Mouse (Mus musculus) hindbrain, embryonic 14.5 days (tissue): Measurements from ENCODE around the gene Gadd45g. TPM values are rescaled to one million over a fixed set of nuclear protein-coding genes. Genes with fewer than 3 reads are reported as not detected.
"Not testable (repeated sequence)": the region's sequence is repeated elsewhere in the genome, so short reads cannot be mapped to it uniquely, and the experiment has no call there.

Experiments used
- ATAC-seq: fragments of 200-750 bp; cut with Nextera tagmentation; 2 replicates; pipeline ENCODE4 v1.8.0; 2017; ENCODE audit warnings: moderate number of reproducible peaks, mild to moderate bottlenecking, moderate TSS enrichment, moderate library complexity; ENCODE audit not compliant: low FRiP score
- DNase-seq: peaks from one replicate; pipeline ENCODE4 v3.0.0-alpha.2; 2015; ENCODE audit warnings: low spot score
- H3K27ac ChIP-seq: fragments of 300-500 bp; sonication (generic); 2 replicates; pipeline ENCODE4 v1.5.1; 2014; ENCODE audit warnings: mild to moderate bottlenecking, moderate library complexity
- H3K27me3 ChIP-seq: fragments of 300-500 bp; sonication (generic); 2 replicates; pipeline ENCODE4 v1.6.1; 2014; ENCODE audit warnings: mild to moderate bottlenecking, low read length, mixed read lengths; ENCODE audit not compliant: control insufficient read depth, insufficient read depth
- H3K36me3 ChIP-seq: fragments of 300-500 bp; sonication (generic); replicated peaks from 2 replicates; pipeline ENCODE4 v1.6.1; 2014; ENCODE audit not compliant: control insufficient read depth, insufficient read depth
- H3K4me1 ChIP-seq: fragments of 300-500 bp; sonication (generic); replicated peaks from 2 replicates; pipeline ENCODE4 v1.6.1; 2014; ENCODE audit warnings: antibody characterized with exemption, low read length, mixed read lengths; ENCODE audit not compliant: control insufficient read depth, insufficient read depth
- H3K4me2 ChIP-seq: fragments of 300-500 bp; sonication (generic); replicated peaks from 2 replicates; pipeline ENCODE4 v1.6.1; 2014; ENCODE audit warnings: mild to moderate bottlenecking, moderate library complexity
- H3K4me3 ChIP-seq: fragments of 300-500 bp; sonication (generic); replicated peaks from 2 replicates; pipeline ENCODE4 v1.5.1; 2014; ENCODE audit warnings: mild to moderate bottlenecking, low read length
- H3K9ac ChIP-seq: fragments of 300-500 bp; sonication (generic); 2 replicates; pipeline ENCODE4 v1.6.1; 2014
- H3K9me3 ChIP-seq: fragments of 300-500 bp; sonication (generic); 2 replicates; pipeline ENCODE4 v1.6.1; 2016; ENCODE audit warnings: low read length; ENCODE audit not compliant: control insufficient read depth
- WGBS: fragments of 180-500 bp; shearing (Covaris S2); extraction: QIAGEN DNeasy Blood & Tissue Kit; methylation state at CpG from one replicate; pipeline ENCODE4 v1.1.7; 2014; 5-methylcytosine and 5-hydroxymethylcytosine counted together
- polyA plus RNA-seq: library from polyadenylated mRNA; unstranded; fragments of >200 nt; fragmentation: Nextera tagmentation; extraction: Ambion mirVana; gene quantifications from 2 replicates; pipeline ENCODE4 v1.2.1, GENCODE M21; 2014

The Gadd45g gene
- polyA plus RNA-seq, 1 experiment from 2014 or later = 43.6 TPM

DNA sequence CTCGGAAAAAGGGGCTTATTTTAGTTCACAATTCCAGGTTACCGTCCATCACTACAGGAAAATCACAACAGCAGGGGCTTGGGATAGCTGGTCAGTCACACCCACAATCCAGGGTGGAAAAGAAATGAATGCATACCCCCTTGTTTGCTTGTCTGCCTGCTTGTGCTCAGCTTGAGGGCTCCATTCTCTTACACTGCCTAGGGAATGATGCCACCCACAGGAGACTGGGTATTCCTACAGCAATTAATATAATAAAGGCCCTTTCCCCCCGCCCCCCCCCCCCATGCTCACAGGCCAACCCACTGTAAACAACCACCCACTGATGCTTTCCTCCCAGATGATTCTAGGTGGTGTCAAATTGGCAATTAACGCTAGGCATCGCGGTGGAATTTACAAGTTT is 14.0 kb upstream of the Gadd45g start:
- Histone ChIP-seq H3K9ac (no peak overlapping the region), H3K4me1 (no peaks in the 10 kb centered on the region), H3K9me3 (no peaks in the 10 kb centered on the region), H3K27ac (no peak overlapping the region), H3K36me3 (no peaks in the 10 kb centered on the region), H3K27me3 (peaks cover 5% of the 10 kb centered on the region; the same call in 1 of the 2 replicates), H3K4me3 (no peak overlapping the region), H3K4me2 (no peak overlapping the region)
- DNase-seq (no peak), ATAC-seq (no peak)
- 82% methylated on average over 6 of the region's 6 CpGs for WGBS

DNA sequence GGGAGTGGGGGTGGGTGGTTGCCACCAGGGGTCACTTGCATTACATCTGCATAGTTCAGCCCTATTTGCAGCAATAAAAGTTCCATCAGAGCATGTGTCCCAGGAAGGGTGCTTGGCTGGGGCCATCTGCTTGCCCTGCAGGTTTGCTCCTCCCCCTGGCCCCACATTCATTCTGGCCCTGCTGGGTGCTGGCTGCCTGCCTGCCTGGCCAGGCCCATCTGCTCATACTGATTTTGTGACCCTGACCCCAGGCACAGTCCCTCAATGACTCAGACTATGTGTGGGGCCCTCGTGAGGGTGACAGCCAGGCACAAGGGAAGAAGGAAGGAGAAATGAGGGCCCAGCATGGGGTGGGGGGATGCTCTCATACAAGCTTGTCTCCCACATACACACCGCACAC is 12.9 kb upstream of the Gadd45g start:
- Histone ChIP-seq H3K9ac (no peak overlapping the region), H3K27ac (no peak overlapping the region), H3K9me3 (no peaks in the 10 kb centered on the region), H3K4me1 (no peaks in the 10 kb centered on the region), H3K4me3 (no peak overlapping the region), H3K4me2 (no peak overlapping the region), H3K27me3 (peaks cover 16% of the 10 kb centered on the region), H3K36me3 (no peaks in the 10 kb centered on the region)
- WGBS = 41% methylated on average over 2 of the region's 2 CpGs
- no peak for DNase-seq
- ATAC-seq = no peak; the same call in 1 of the 2 replicates

DNA sequence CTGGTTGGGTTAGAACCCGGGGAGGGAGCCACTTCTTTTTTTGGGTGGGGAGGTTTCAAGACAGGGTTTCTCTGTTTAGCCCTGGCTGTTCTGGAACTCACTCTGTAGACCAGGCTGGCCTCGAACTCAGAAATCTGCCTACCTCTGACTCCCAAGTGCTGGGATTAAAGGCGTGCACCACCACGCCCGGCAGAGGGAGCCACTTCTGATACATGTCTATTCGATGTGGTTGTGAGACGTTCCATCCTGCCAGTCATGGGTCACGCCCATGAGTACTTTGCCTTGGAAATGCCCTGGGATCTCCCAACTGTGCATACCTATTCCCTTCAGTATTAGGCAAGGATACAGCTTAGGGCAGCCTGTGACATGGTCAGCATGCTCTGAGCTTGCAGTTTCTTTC is 12.5 kb upstream of the Gadd45g start:
- peaks cover 20% of the 10 kb centered on the region for H3K27me3 ChIP-seq
- not testable (repeated sequence) for H3K9me3 ChIP-seq, DNase-seq, ATAC-seq, H3K4me1 ChIP-seq, H3K4me3 ChIP-seq, H3K36me3 ChIP-seq, H3K9ac ChIP-seq, H3K4me2 ChIP-seq, H3K27ac ChIP-seq
- 69% methylated on average over 8 of the region's 8 CpGs for WGBS

- WGBS = 75% methylated on average over 2 of the region's 2 CpGs
Measured at GRCm38 (mm10) chr13:51834520-51834919, 12.0 kb upstream of the Gadd45g start.

GRCm38 (mm10) chr13:51835208-51835607 is 11.3 kb upstream of the Gadd45g start:
- 85% methylated on average over 4 of the region's 4 CpGs for WGBS
- not testable (repeated sequence) for ATAC-seq, H3K36me3 ChIP-seq

More at GRCm38 (mm10) chr13:51834520-51834919, 12.0 kb upstream of the Gadd45g start:
- Histone ChIP-seq H3K4me1 (no peaks in the 10 kb centered on the region), H3K4me2 (no peak overlapping the region), H3K9me3 (no peaks in the 10 kb centered on the region), H3K4me3 (no peak overlapping the region), H3K27me3 (peaks cover 25% of the 10 kb centered on the region), H3K27ac (no peak overlapping the region), H3K9ac (no peak overlapping the region), H3K36me3 (no peaks in the 10 kb centered on the region)
- DNase-seq (no peak), ATAC-seq (no peak)

DNA sequence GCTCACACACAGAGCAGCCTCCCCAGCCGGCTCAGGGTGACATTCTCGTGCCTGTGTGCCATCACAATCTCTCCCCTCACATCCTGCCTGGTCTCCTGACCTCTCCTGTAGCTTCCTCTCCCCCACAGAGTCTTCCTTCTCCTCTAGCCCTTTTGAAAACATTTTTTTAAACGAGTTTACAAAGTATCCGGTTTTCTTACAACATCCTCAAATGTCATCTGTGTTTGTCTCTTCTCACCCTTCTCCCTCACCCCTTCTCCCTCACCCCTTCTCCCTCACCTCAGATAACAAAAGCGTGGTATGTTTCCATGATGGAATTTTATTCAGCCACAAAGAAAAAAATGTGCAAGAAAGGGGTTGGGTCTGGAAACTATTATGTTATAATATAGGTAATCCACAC is 9.1 kb upstream of the Gadd45g start:
- DNase-seq (no peak), ATAC-seq (no peak)
- no peak overlapping the region for H3K4me2 ChIP-seq
- H3K36me3 ChIP-seq = no peaks in the 10 kb centered on the region
- no peak overlapping the region for H3K4me3 ChIP-seq
- whole genome bisulfite sequencing = 49% methylated on average over 5 of the region's 5 CpGs
- peaks cover 11% of the 10 kb centered on the region for H3K4me1 ChIP-seq
- no peak overlapping the region for H3K27ac ChIP-seq
- H3K27me3 ChIP-seq = peaks cover 50% of the 10 kb centered on the region
- no peaks in the 10 kb centered on the region for H3K9me3 ChIP-seq
- H3K9ac ChIP-seq = no peak overlapping the region

More at GRCm38 (mm10) chr13:51835208-51835607, 11.3 kb upstream of the Gadd45g start:
- H3K9me3 ChIP-seq, H3K27ac ChIP-seq, DNase-seq, H3K4me1 ChIP-seq, H3K9ac ChIP-seq, H3K4me2 ChIP-seq, H3K4me3 ChIP-seq: not testable (repeated sequence)
- peaks cover 29% of the 10 kb centered on the region for H3K27me3 ChIP-seq

GRCm38 (mm10) chr13:51839250-51840026 is 7.0 kb upstream of the Gadd45g start:
- Histone ChIP-seq H3K9ac (no peak overlapping the region), H3K4me2 (no peak overlapping the region), H3K9me3 (no peaks in the 10 kb centered on the region), H3K36me3 (no peaks in the 10 kb centered on the region), H3K4me3 (no peak overlapping the region), H3K27ac (no peak overlapping the region), H3K27me3 (peaks cover 66% of the 10 kb centered on the region), H3K4me1 (peaks cover 15% of the 10 kb centered on the region)
- peak; percentile 77 for DNase-seq
- ATAC-seq = peak; percentile 52; the same call in 1 of the 2 replicates
- WGBS = 21% methylated on average over 8 of the region's 8 CpGs

- WGBS = 42% methylated on average over 6 of the region's 6 CpGs
- no peak overlapping the region for H3K27ac ChIP-seq
- H3K9me3 ChIP-seq = no peaks in the 10 kb centered on the region
- no peaks in the 10 kb centered on the region for H3K36me3 ChIP-seq
- H3K9ac ChIP-seq = no peak overlapping the region
- no peak overlapping the region for H3K4me2 ChIP-seq
- no peak for DNase-seq
- H3K27me3 ChIP-seq = peaks cover 63% of the 10 kb centered on the region
- peaks cover 15% of the 10 kb centered on the region for H3K4me1 ChIP-seq
- ATAC-seq = no peak
- no peak overlapping the region for H3K4me3 ChIP-seq
Measured at GRCm38 (mm10) chr13:51840702-51841101, 5.8 kb upstream of the Gadd45g start.

DNA sequence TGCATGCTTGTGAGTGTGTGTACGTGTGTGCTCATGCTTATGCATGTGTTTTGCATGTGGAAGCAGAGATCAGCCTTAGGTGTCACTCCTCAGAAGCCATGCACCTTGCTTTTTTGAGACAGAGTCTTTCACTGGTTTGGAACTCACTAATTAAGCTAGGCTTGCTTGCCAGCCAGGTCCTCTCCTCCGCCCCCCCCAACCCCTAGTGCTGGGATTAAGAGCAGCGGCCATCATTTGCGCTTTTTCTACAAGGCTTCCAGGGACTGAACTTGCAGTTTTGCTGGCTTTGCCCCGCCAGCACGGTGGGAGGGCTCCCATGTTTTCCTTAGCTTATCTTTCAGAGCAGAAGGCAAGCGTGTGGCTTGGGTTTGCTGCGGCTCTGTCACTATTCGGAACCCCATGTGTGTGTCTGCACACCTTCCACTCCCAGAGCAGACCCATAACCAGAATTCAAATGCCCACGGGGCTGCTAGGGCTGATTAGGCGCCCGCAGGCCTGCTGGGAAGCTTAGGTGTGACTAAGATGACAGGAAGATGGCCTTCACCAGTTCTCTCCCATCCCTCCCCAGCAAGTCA is 4.8 kb upstream of the Gadd45g start:
- Histone ChIP-seq H3K27me3 (peaks cover 63% of the 10 kb centered on the region), H3K9me3 (no peaks in the 10 kb centered on the region), H3K36me3 (no peaks in the 10 kb centered on the region), H3K9ac (no peak overlapping the region), H3K4me2 (peak overlapping the region; percentile 23), H3K4me3 (no peak overlapping the region), H3K27ac (no peak overlapping the region), H3K4me1 (peaks cover 15% of the 10 kb centered on the region)
- DNase-seq = no peak
- no peak for ATAC-seq
- WGBS = 13% methylated on average over 12 of the region's 12 CpGs
